Mouse (Mus musculus) intestine, embryonic 16.5 days (tissue): ENCODE measurements at regions not wholly inside any gene's neighbourhood (a gene's known extent, or its start where the extent isn't known, plus 50 kb on each side); places are given as distances from the start of the nearest gene placed in this dataset.

Experiments used
- ATAC-seq: fragments of 200-750 bp; cut with Nextera tagmentation; 2 replicates; pipeline ENCODE4 v1.8.0; 2017; ENCODE audit warnings: moderate TSS enrichment, moderate library complexity
- H3K27ac ChIP-seq: fragments of 300-500 bp; sonication (generic); 2 replicates; pipeline ENCODE4 v1.5.1; 2014; ENCODE audit warnings: mild to moderate bottlenecking, low read length
- H3K27me3 ChIP-seq: fragments of 300-500 bp; sonication (generic); replicated peaks from 2 replicates; pipeline ENCODE4 v1.6.1; 2014; ENCODE audit warnings: low read length, control low read depth, mixed read lengths; ENCODE audit not compliant: control insufficient read depth, insufficient read depth
- H3K36me3 ChIP-seq: fragments of 300-500 bp; sonication (generic); 2 replicates; pipeline ENCODE4 v1.6.1; 2014; ENCODE audit warnings: low read length, control low read depth; ENCODE audit not compliant: control insufficient read depth, insufficient read depth
- H3K4me1 ChIP-seq: fragments of 300-500 bp; sonication (generic); 2 replicates; pipeline ENCODE4 v1.6.1; 2014; ENCODE audit warnings: low read length, control low read depth, mixed read lengths; ENCODE audit not compliant: control insufficient read depth, insufficient read depth
- H3K4me2 ChIP-seq: fragments of 300-500 bp; sonication (generic); 2 replicates; pipeline ENCODE4 v1.6.1; 2014; ENCODE audit warnings: low read depth, low read length, control low read depth
- H3K4me3 ChIP-seq: fragments of 300-500 bp; sonication (generic); 2 replicates; pipeline ENCODE4 v1.5.1; 2014; ENCODE audit warnings: mild to moderate bottlenecking, low read length
- H3K9ac ChIP-seq: fragments of 300-500 bp; sonication (generic); 2 replicates; pipeline ENCODE4 v1.6.1; 2014; ENCODE audit warnings: low read depth, low read length
- H3K9me3 ChIP-seq: fragments of 300-500 bp; sonication (generic); 2 replicates; pipeline ENCODE4 v1.6.1; 2016; ENCODE audit warnings: low read length, control low read depth; ENCODE audit not compliant: control insufficient read depth
- WGBS: fragments of 180-500 bp; shearing (Covaris S2); extraction: QIAGEN DNeasy Blood & Tissue Kit; methylation state at CpG from one replicate; pipeline ENCODE4 v1.1.7; 2014; 5-methylcytosine and 5-hydroxymethylcytosine counted together

DNA sequence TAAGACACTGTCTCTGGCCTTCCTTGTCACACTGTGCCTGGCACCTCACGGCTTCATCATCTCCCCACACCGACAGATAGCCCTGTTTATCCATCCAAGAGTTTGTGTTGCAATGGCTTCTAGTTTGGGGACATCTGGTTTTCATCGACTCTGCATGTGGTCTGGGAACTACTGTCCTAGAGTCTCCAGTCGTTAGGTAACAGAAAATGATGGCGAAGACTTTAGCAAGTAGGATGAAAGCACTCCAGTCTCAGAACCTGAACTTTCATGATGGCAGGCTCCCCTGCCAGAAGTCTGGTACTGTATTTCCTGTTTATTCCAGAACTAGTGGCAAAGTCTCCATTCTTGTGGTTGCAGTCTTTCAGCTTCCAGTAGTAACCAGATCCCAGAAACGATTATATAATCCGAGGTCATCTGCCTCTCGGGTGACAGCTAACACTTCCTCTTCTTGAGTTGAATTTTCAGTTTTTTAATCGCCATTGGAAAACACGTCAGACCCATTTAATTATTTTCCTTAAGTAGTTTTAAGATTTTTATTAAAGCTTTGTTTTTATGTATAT lies 81.1 kb upstream of the Supt20 start:
- no peaks in the 10 kb centered on the region for H3K27me3 ChIP-seq

DNA sequence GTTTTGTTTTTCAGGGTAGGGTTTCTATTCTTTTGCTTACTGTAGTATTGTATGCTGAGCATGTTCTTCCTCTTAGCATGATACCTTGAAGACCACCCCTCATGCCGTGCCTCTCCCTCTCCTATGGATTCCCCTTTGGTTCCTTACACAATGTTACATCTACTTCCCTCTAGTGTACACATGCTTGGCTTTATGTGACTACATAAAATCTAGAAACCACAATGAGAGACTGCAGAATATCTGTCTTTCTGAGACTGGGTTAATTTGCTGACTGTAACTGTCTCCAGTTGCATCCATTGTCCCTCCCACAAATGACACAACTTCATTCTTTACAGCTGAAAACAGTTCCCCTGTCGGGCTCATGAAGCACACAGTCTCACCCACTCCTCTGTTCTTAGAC lies 78.8 kb upstream of the Supt20 start:
- WGBS, result 75% methylated on average over 2 of the region's 2 CpGs
- Histone ChIP-seq H3K9ac (no peak overlapping the region), H3K27me3 (no peaks in the 10 kb centered on the region), H3K36me3 (no peaks in the 10 kb centered on the region), H3K9me3 (peaks cover 4% of the 10 kb centered on the region; the same call in 1 of the 2 replicates), H3K27ac (no peak overlapping the region), H3K4me3 (no peak overlapping the region), H3K4me1 (no peaks in the 10 kb centered on the region), H3K4me2 (no peak overlapping the region)
- ATAC-seq, result no peak

More for the DNA sequence above, 81.1 kb upstream of the Supt20 start:
- H3K4me2 ChIP-seq, result no peak overlapping the region
- H3K27ac ChIP-seq, result no peak overlapping the region
- ATAC-seq, result no peak
- no peaks in the 10 kb centered on the region for H3K4me1 ChIP-seq
- WGBS, result 59% methylated on average over 10 of the region's 10 CpGs
- no peak overlapping the region for H3K4me3 ChIP-seq
- H3K9ac ChIP-seq, result no peak overlapping the region
- H3K9me3 ChIP-seq, result no peaks in the 10 kb centered on the region
- no peaks in the 10 kb centered on the region for H3K36me3 ChIP-seq

DNA sequence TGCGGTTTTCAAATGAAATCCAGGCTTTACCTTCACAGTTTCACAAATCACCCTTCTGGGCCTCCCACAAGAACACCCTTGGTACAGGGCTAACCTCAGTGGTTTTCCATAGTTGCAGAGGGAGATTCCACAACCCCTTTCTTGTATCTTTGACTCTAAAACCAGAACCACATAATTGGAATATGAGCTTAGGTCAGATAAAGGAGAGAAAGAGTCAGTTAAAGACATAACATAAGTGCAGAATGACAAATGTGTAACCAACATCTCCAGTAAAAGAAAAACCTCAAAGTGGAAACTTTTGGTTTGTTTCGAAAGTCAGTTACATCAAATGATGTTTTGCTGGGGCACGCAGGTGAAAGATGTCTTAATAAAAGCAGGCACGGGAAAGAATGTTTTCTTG lies 75.3 kb upstream of the Supt20 start:
- no peak for ATAC-seq
- Histone ChIP-seq H3K9ac (no peak overlapping the region), H3K9me3 (peaks cover 4% of the 10 kb centered on the region; the same call in 1 of the 2 replicates), H3K36me3 (no peaks in the 10 kb centered on the region), H3K4me1 (no peaks in the 10 kb centered on the region), H3K27ac (no peak overlapping the region), H3K4me2 (no peak overlapping the region), H3K4me3 (no peak overlapping the region), H3K27me3 (no peaks in the 10 kb centered on the region)
- WGBS, result 94% methylated on average over 4 of the region's 4 CpGs

DNA sequence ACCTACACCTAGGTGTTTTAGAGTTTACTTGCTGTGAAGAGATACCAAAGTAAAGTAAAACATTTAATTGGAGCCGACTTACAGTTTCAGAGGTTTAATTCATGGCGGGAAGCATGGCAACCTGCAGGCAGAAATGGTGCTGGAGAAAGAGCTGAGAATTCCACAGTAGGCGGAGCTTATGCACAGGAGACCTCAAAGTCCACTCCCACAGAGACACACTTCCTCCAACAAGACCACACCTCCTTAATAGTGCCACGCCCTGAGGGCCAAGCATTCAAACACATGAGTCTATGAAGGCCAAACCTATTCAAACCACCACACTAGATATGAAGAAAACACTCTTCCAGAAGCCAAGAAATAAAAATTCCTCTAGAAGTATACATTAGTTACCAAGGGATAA lies 74.3 kb upstream of the Supt20 start:
- no peaks in the 10 kb centered on the region for H3K27me3 ChIP-seq
- no peaks in the 10 kb centered on the region for H3K4me1 ChIP-seq
- ATAC-seq, result no peak
- no peak overlapping the region for H3K27ac ChIP-seq
- H3K4me2 ChIP-seq, result no peak overlapping the region
- peaks cover 4% of the 10 kb centered on the region; the same call in 1 of the 2 replicates for H3K9me3 ChIP-seq
- 95% methylated on average over 4 of the region's 4 CpGs for WGBS
- no peak overlapping the region for H3K4me3 ChIP-seq
- no peaks in the 10 kb centered on the region for H3K36me3 ChIP-seq
- H3K9ac ChIP-seq, result no peak overlapping the region

DNA sequence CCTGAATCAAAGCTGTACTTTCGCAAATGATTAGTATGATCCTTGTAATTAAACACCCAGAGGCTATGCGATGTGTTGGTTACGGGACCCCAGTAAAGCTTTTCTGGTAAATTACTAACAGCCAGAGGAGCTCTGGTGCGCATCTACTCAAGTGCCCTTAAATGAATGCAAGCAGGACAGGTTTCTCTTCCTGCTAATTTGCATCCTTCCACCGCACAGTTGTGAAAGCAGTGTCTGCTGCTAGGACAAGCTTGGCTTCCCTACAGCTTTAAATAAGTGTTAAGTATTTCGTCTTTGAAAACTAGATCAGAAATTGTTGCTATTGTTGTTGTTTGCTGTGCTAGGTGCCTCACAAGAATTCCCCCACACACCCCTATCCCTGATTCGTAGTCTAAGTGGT lies 62.4 kb upstream of the Supt20 start:
- no peak for ATAC-seq
- Histone ChIP-seq H3K36me3 (no peaks in the 10 kb centered on the region), H3K27me3 (no peaks in the 10 kb centered on the region), H3K4me3 (no peak overlapping the region), H3K4me1 (no peaks in the 10 kb centered on the region), H3K4me2 (no peak overlapping the region), H3K9ac (no peak overlapping the region), H3K9me3 (no peaks in the 10 kb centered on the region; the same call in 1 of the 2 replicates), H3K27ac (no peak overlapping the region)
- 92% methylated on average over 7 of the region's 7 CpGs for WGBS

DNA sequence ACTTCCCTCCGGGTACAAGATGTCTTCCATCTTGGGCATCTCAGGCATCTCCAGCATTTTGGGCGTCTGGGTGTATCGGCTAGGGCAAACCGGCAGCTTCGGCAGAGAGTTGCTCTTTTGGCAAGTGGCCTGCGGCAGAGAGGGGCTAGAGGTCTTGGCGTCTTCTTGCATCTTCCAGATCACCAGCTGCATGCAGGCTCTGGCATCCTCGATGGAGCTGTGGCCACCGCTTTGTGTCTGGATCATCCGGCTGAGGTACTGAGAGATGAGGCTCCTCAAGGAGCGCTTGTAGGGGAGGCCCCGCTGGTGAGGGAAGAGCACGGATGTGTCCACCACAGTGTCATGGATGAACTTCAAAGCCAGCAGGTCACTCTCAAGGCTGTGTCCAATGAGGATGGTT lies 59.9 kb upstream of the Supt20 start:
- Histone ChIP-seq H3K9me3 (no peaks in the 10 kb centered on the region; the same call in 1 of the 2 replicates), H3K4me3 (no peak overlapping the region), H3K27ac (no peak overlapping the region), H3K27me3 (no peaks in the 10 kb centered on the region), H3K36me3 (no peaks in the 10 kb centered on the region), H3K9ac (no peak overlapping the region), H3K4me2 (no peak overlapping the region), H3K4me1 (no peaks in the 10 kb centered on the region)
- no peak for ATAC-seq
- WGBS, result 94% methylated on average over 13 of the region's 13 CpGs

DNA sequence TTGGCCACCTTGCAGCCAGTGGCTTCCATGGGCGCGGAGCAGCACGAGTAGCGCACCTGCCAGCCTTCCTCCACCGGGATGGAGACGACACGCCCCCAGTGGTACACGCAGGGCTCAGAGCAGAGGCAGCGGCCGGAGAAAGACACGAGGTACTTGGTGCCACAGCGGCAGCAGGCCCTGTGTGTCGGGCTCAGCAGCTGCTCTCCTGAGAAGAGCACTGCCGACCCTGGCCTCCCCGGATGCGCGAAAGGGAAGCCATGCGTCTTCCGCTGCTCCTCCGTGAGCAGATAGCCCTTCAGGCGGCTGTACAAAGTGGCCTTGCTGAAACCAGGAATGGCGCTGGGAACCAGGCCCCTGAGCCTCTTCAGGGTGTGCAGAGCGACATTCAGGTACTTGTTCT lies 59.2 kb upstream of the Supt20 start:
- H3K4me3 ChIP-seq, result no peak overlapping the region
- WGBS, result 92% methylated on average over 23 of the region's 23 CpGs
- H3K9ac ChIP-seq, result no peak overlapping the region
- H3K4me2 ChIP-seq, result no peak overlapping the region
- no peaks in the 10 kb centered on the region for H3K36me3 ChIP-seq
- no peaks in the 10 kb centered on the region; the same call in 1 of the 2 replicates for H3K9me3 ChIP-seq
- no peak overlapping the region for H3K27ac ChIP-seq
- H3K4me1 ChIP-seq, result no peaks in the 10 kb centered on the region
- ATAC-seq, result no peak
- H3K27me3 ChIP-seq, result no peaks in the 10 kb centered on the region

DNA sequence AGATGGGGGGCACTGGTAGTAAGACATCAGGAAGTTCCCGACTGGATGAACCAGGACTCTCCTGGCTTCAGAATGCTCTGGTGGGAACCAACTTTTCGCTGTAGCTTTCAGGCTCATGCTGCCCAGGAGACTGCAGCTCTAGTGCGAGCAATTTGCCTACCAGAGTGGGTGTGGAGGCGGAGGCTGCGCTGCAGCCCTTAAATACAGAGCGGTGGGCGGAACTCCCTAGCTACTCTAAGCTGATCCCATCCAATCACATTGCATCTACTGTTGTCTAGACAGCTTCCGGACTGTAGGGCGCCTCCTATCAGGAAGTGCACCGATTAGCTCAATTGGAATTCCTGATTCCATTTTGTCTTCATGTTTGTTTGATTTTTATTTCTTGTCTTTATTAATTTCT lies 58.2 kb upstream of the Supt20 start:
- H3K27me3 ChIP-seq, result no peaks in the 10 kb centered on the region
- ATAC-seq, result no peak
- no peak overlapping the region for H3K9ac ChIP-seq
- no peak overlapping the region for H3K4me3 ChIP-seq
- H3K9me3 ChIP-seq, result no peaks in the 10 kb centered on the region; the same call in 1 of the 2 replicates
- no peaks in the 10 kb centered on the region for H3K36me3 ChIP-seq
- H3K4me2 ChIP-seq, result no peak overlapping the region
- H3K4me1 ChIP-seq, result no peaks in the 10 kb centered on the region
- no peak overlapping the region for H3K27ac ChIP-seq
- 95% methylated on average over 10 of the region's 10 CpGs for WGBS
